Mouse (Mus musculus) mesoderm, embryonic 11.5 days (tissue): Measurements from ENCODE around the gene Zfp68.
A peak's percentile ranks its signal among the peaks of the same experiment; 100 is the strongest.
"Not testable (repeated sequence)": the region's sequence is repeated elsewhere in the genome, so short reads cannot be mapped to it uniquely, and the experiment has no call there.

Source experiments
- DNase-seq: peaks from one replicate; pipeline ENCODE4 v3.0.0-alpha.2; 2012; ENCODE audit warnings: low read depth, low spot score

The Zfp68 gene

GRCm38 (mm10) chr5:138619211-138620128, at the start of gene Zfp68:
Zfp68 (minus strand) TSS chr5:138619761.
- DNase-seq, result peak; percentile 98

DNA sequence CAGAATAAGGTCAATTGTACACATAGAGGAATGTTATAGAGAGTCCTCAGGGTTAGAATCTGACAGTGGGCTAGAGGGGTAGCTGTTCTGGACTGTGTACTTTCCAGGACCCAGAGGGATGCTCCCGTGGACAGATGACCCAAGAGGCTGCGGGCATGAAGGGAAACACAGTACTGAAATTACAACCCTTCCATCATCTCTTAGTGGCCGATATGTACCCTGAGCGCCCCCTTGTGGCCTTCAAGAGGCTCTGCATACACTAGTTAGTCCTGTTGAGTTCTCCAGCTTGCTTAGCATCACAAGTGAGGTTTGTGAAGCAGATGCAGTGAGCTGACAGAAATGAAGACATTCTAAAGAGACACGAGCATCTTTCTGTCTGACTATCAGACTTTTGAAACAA, 39.4 kb upstream of the Zfp68 start:
- peak; percentile 80 for DNase-seq

GRCm38 (mm10) chr5:138657854-138658253, 38.3 kb upstream of the Zfp68 start:
- DNase-seq, result peak; percentile 60

DNA sequence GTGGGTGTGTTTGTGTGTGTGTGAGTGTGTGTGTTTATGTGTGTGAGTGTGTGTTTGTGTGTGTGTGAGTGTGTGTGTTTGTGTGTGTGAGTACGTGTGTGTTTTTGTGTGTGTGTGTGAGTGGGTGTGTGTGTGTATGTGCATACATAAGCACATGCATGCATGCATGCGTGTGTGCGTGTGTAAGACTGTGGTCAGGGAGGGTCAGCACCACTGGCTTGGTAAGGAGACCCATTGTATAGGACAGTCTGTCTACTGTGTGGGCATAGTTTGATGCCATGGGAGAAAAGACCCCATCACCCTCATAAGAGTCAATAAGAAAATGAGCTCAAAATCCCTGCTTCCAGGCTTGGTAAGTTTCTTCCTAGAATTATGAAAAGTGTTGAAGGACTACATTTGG, 37.8 kb upstream of the Zfp68 start:
- no peak for DNase-seq

DNA sequence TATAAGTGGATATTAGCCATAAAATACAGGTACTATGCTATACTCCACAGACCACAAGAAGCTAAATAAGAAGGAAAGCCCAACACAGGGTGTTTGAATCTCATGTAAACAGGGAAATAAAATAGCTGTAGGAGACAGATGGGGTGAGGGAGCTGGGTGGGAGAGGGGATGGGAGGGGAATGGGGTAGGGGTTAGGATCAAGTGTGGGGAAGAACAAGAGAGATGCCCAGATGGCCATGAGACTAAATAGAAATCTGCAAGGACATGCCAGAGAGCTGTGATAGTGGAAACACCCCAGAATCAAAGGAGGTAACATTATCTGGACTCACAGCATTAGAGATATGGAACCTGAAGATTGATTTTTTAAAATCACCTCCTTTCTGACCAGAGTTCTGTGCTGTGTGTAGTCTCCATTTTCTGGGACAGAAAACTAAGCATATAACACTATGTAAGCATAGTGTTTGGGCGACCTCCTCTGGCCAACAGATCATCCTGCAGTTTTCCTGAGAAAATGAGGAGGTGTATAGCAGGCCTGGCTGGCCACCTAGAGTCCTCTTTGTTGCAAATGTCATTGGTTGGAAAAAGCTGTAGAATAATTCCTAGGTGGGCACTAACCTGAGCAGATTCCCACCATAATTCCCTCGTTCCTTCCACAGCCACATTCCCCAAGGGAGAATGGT, 37.1 kb upstream of the Zfp68 start:
- DNase-seq, result peak; percentile 61

DNA sequence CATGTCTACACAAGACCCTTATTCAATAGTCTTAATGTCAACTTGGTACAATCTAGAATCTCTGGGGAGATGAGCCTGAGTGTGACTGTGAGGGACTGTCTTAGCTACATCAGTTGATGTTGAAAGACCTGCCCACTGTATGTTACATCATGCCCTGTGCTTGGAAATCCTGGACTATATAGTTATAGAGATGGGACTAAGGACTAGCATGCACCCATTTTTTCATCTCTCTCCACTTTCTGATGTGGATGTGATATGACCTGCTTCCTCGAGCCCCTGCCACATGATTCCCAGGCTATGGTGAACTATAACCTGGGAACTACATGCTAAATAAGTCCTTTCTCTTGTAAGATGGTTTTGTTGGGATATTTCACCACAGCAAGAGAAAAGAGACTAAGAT, 33.4 kb upstream of the Zfp68 start:
- no peak for DNase-seq

- DNase-seq, result no peak
These were observed 22.2 kb upstream of the Zfp68 start for GRCm38 (mm10) chr5:138641761-138642160.

GRCm38 (mm10) chr5:138641081-138641480, 21.5 kb upstream of the Zfp68 start:
- no peak for DNase-seq

DNA sequence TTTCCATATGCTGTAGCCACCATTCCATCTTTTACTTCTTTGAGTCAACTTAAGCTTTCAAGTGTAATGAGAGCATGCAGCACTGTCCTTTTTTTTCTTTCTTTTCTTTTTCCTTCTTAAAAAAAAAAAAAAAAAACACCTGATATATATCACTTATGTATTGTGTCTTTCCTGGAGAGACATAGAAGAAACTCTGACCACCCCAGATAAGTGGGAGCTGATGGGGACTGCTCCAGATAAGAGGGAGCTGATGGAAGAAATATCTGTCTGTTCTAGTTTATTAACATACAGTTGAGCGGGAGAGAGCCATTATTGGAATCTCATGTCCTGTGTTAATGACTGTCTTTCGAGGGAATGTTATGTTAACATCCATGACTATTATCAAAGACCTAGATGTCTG, 16.9 kb upstream of the Zfp68 start:
- no peak for DNase-seq

DNA sequence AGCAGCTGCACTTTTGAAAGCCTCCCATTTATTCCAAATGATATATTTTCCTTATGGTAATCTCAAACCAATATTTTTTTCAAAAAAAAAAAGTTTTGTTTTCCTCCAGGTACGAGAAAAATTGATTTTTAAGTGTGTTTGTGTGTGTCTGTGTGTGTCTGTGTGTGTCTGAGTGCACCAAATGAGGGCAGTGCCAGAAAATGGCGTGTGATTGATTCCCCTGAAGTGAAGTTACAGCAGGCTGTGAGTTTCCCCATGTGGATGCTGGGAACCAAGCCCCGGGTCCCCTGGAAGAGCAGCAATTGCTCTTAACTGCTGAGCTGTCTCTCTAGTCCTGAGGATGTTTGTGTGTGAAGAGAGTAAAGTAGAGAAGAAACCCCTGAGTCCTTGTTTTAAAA, 3.9 kb upstream of the Zfp68 start:
- DNase-seq, result no peak

DNA sequence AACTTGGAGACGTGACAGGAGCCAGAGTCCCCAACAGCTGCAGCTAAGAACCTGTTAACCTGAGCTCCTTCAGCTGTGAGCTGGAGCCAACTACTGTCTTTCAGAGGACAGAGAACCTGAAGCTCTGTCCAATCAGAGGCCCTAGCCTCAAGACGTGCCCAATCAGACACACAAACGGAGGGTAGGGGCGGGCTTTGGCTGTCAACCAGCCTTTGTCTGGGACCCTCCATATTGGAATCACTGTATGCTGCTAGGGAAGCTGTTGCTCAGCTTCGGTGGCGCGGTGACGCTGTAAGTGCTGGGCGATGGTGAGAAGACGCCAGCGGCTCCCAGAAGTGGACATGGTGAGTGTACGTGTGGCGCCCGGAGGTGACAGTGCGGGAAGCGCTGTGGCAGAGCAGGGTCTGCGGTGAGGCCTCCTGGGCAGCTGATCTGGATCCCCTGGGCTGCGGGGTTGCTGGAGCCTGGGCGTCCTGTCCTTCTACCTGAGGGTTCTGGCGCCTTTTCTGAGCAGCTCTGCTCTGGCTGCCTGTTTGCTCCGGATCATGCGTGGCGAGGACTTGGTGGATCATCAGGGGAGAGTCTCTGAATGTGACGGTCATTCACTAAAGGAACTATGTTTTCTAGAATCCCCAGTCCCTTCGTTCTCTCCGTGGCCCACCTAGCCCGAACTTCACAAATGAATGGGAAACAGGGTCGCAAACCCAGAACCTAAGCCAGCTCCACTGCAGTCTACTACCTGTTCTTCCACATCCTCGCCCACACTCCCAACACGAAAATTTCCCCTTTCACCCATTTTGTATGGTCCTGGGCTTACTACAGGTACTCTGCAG, 3.3 kb upstream of the Zfp68 start, which contains the start of gene A430033K04Rik:
Gene A430033K04Rik, plus strand, starts transcription at position 215 of the 833 bp plus-strand sequence.
- peak; percentile 94 for DNase-seq

- DNase-seq, result no peak
These were observed 1.3 kb upstream of the Zfp68 start for GRCm38 (mm10) chr5:138620836-138621235.

- DNase-seq, result no peak
These were observed 1.2 kb downstream of the Zfp68 start for GRCm38 (mm10) chr5:138618353-138618752.

- DNase-seq, result no peak
These were observed 32.2 kb downstream of the Zfp68 start for GRCm38 (mm10) chr5:138587396-138587795.

DNA sequence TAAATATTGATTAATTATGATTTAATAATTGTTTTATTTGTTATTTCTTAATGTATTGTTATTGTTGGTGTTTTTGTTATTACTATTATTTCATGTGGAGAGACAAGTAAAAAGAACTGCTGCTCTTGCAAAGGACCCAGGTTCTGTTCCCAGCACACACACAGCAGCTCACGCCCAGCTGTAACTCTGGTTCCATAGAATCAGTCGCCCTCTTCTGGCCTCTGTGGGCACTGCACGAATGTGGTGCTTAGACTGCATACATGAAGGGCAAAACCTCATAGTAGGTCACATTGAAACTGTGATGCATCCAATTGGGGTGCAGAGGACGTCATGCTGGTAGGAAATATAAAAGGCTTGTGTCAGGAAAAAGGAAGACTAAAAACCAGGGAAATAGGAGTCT, 47.9 kb downstream of the Zfp68 start:
- peak; percentile 79 for DNase-seq

DNA sequence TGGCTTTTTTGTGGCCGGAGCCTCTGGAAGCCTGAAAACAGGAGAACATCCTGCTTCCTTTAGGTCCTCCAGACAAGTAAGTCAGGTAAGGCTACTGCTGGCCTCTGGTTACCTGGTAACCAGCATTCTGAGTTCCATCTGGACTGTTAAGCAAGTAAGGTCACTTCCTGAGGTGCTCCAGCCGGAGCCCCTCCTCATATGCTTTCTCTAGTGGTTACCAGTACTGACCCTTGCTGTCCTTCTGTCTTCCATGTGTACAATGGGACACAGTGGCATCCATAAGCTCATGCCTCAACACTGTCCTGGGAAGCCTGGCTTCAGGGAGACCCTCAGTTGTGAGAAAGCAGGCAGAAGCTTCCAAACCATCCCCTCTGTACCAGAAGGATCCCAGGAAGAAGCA, 54.9 kb downstream of the Zfp68 start, which contains the start of gene 1700123K08Rik:
Gene 1700123K08Rik, minus strand, starts transcription at position 101 of the 400 bp plus-strand sequence.
- DNase-seq, result not testable (repeated sequence)
